ENCODE assay signal across 10 mouse cellular contexts in the genomic region with DNA sequence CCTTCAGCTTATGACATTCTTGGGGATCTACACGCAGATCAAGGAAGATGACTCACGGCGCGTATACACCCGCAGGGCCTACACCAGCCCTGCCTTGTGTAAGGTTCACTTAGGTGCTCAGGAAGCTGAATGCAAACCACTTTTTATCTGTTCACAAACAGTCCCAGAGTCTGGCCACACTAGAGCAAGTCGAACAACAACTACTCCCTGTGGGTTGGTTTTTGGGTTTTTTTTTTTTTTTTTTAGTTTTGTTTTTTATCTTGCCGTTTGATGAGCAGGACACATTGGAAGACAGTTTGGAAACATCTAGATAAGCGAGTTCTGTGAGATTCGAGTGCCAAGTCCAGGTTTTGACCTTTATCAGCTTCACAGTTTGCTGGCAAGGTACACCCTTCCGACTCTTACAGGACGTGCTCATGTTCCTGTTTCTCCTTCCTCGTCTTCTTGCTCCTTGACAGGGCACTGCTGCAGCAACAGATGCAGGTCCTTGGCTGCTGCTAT. TPM values are rescaled to one million over a fixed set of nuclear protein-coding genes. Genes with fewer than 3 reads are reported as not detected.
DNase-seq lines count a peak whose midpoint lies in the region; ATAC-seq and TF ChIP-seq lines count a peak whose summit lies in the region.
"Had no signal": no experiment of that assay in that cellular context is flagged by ENCODE, and none has a peak within 500 bp of the region (broad histone marks: within the 10 kb centered on the region; RNA-seq: fewer than 3 reads in every experiment).

No protein-coding gene starts in this region.

- H3K79me2 ChIP-seq in liver, adult 2 months (ENCODE audit: control insufficient read depth, insufficient read depth, low read length): peaks cover 10% of the 10 kb centered on the region; the same call in 1 of the 2 replicates

- H3K27ac ChIP-seq in embryonic facial prominence, embryonic 14.5 days (replicated peaks; ENCODE audit: low read depth, low read length): no peak overlapping the region
- H3K27ac ChIP-seq in embryonic facial prominence, embryonic 10.5 days (replicated peaks): no peak overlapping the region
- peak overlapping the region; percentile 61 for H3K27ac ChIP-seq in liver, adult 2 months (replicated peaks; ENCODE audit: insufficient read depth, low read depth, low read length)
- no peak overlapping the region for H3K27ac ChIP-seq in midbrain, embryonic 10.5 days (replicated peaks)
- H3K27ac ChIP-seq: neural tube, embryonic 12.5 days had no signal

- H3K9ac ChIP-seq in embryonic facial prominence, embryonic 14.5 days (ENCODE audit: low read depth, low read length): no peak overlapping the region
- 0 out of 2 replicates have a peak overlapping the region, but pooled peaks have one; percentile 14 for H3K9ac ChIP-seq in liver, adult 2 months (ENCODE audit: low read depth, low read length)
- H3K9ac ChIP-seq: neural tube, embryonic 12.5 days had no signal

- DNase-seq in embryonic facial prominence, embryonic 14.5 days (ENCODE audit: low spot score): peak; percentile 59
- DNase-seq in embryonic facial prominence, embryonic 10.5 days (ENCODE audit: low spot score): no peak
- peak; percentile 96 for DNase-seq in liver, adult 2 months (ENCODE audit: extremely low read depth, low read depth, low spot score)
- DNase-seq in splenic B cell, adult 2 months (ENCODE audit: low read depth, low spot score): peak; percentile 51
- no peak for DNase-seq in left cerebral cortex, adult 11 months (ENCODE audit: low spot score)
- DNase-seq in midbrain, embryonic 10.5 days (ENCODE audit: low spot score): no peak
- no peak for DNase-seq in lung, postnatal 25 days (ENCODE audit: low spot score)
- DNase-seq: kidney, postnatal 4 days had no signal

- H3K36me3 ChIP-seq in embryonic facial prominence, embryonic 14.5 days (ENCODE audit: control insufficient read depth, insufficient read depth, low read length): no peaks in the 10 kb centered on the region
- H3K36me3 ChIP-seq in embryonic facial prominence, embryonic 10.5 days (replicated peaks): no peaks in the 10 kb centered on the region
- H3K36me3 ChIP-seq in liver, adult 2 months (ENCODE audit: control insufficient read depth, insufficient read depth, low read length): peaks cover 11% of the 10 kb centered on the region
- H3K36me3 ChIP-seq in splenic B cell, adult 2 months (ENCODE audit: control insufficient read depth, insufficient read depth, low read length, poor library complexity, severe bottlenecking): no peaks in the 10 kb centered on the region
- no peaks in the 10 kb centered on the region for H3K36me3 ChIP-seq in midbrain, embryonic 10.5 days
- H3K36me3 ChIP-seq: neural tube, embryonic 12.5 days had no signal

- H3K4me2 ChIP-seq in embryonic facial prominence, embryonic 14.5 days (ENCODE audit: low read depth, low read length): no peak overlapping the region
- H3K4me2 ChIP-seq: neural tube, embryonic 12.5 days had no signal

- no peak overlapping the region for H3K4me3 ChIP-seq in embryonic facial prominence, embryonic 14.5 days (ENCODE audit: low read depth, low read length)
- no peak overlapping the region for H3K4me3 ChIP-seq in embryonic facial prominence, embryonic 10.5 days
- peak overlapping the region; percentile 1; the same call in 1 of the 2 replicates for H3K4me3 ChIP-seq in liver, adult 2 months (ENCODE audit: insufficient read depth, low read depth, low read length)
- no peak overlapping the region for H3K4me3 ChIP-seq in midbrain, embryonic 10.5 days
- H3K4me3 ChIP-seq: neural tube, embryonic 12.5 days had no signal

- no peak for TF ChIP-seq POLR2A in liver, adult 2 months (IDR thresholded peaks at IDR 0.05; ENCODE audit: extremely low read depth, insufficient read depth, low read length)

- no peak for ATAC-seq in embryonic facial prominence, embryonic 14.5 days (ENCODE audit: low read depth)
- ATAC-seq in activated CD4-positive, CD25-positive, alpha-beta regulatory T cell, adult 4 months: peak; percentile 60

- no peak for TF ChIP-seq CTCF in liver, adult 2 months (IDR thresholded peaks at IDR 0.05; ENCODE audit: low read depth, low read length)

- no peaks in the 10 kb centered on the region for H3K9me3 ChIP-seq in embryonic facial prominence, embryonic 14.5 days (ENCODE audit: control insufficient read depth, low read length)
- H3K9me3 ChIP-seq in embryonic facial prominence, embryonic 10.5 days: no peaks in the 10 kb centered on the region
- no peaks in the 10 kb centered on the region for H3K9me3 ChIP-seq in midbrain, embryonic 10.5 days (replicated peaks)
- H3K9me3 ChIP-seq: neural tube, embryonic 12.5 days had no signal

- 82% methylated on average over 12 of the region's 12 CpGs for WGBS in embryonic facial prominence, embryonic 14.5 days
- WGBS in embryonic facial prominence, embryonic 10.5 days: 93% methylated on average over 12 of the region's 12 CpGs
- WGBS in liver, adult 2 months: 17% methylated on average over 12 of the region's 12 CpGs
- 91% methylated on average over 12 of the region's 12 CpGs for WGBS in midbrain, embryonic 10.5 days

- no peaks in the 10 kb centered on the region for H3K27me3 ChIP-seq in embryonic facial prominence, embryonic 14.5 days (replicated peaks; ENCODE audit: control insufficient read depth, insufficient read depth, low read length)
- H3K27me3 ChIP-seq in embryonic facial prominence, embryonic 10.5 days (replicated peaks; ENCODE audit: low read depth, poor library complexity, severe bottlenecking): no peaks in the 10 kb centered on the region
- H3K27me3 ChIP-seq in liver, adult 2 months (ENCODE audit: control insufficient read depth, insufficient read depth, low read length): no peaks in the 10 kb centered on the region
- no peaks in the 10 kb centered on the region for H3K27me3 ChIP-seq in splenic B cell, adult 2 months (ENCODE audit: control insufficient read depth, insufficient read depth, low read length, poor library complexity, severe bottlenecking)
- H3K27me3 ChIP-seq in midbrain, embryonic 10.5 days (ENCODE audit: low read depth, poor library complexity, severe bottlenecking): no peaks in the 10 kb centered on the region
- H3K27me3 ChIP-seq: neural tube, embryonic 12.5 days had no signal

- H3K4me1 ChIP-seq in embryonic facial prominence, embryonic 14.5 days (ENCODE audit: control insufficient read depth, insufficient read depth, low read length): no peaks in the 10 kb centered on the region
- H3K4me1 ChIP-seq in embryonic facial prominence, embryonic 10.5 days: no peaks in the 10 kb centered on the region
- H3K4me1 ChIP-seq in liver, adult 2 months (ENCODE audit: control insufficient read depth, insufficient read depth, low read length): peaks cover 10% of the 10 kb centered on the region
- H3K4me1 ChIP-seq in midbrain, embryonic 10.5 days: no peaks in the 10 kb centered on the region
- H3K4me1 ChIP-seq: neural tube, embryonic 12.5 days had no signal

RNA-seq across cellular contexts. Expression of gene Dpp4, which starts 21.0 kb away (rescaled TPM):
- polyA plus RNA-seq in embryonic facial prominence, embryonic 14.5 days (2014; fragmentation: Nextera tagmentation; extraction: Ambion mirVana): 9.0 and 9.7 TPM in 2 replicates
- polyA plus RNA-seq in embryonic facial prominence, embryonic 10.5 days (2016; fragmentation: Nextera tagmentation; extraction: Ambion mirVana): 0.25 and 0.54 TPM in 2 replicates
- 100 to 1,000 TPM in 1 of 2 experiments, 10 to 100 TPM in 1; 89.9 to 107 TPM for polyA plus RNA-seq in activated CD4-positive, CD25-positive, alpha-beta regulatory T cell, adult 4 months (2017; shearing (Covaris generic))
- 122 and 132 TPM in 2 replicates for total RNA-seq in liver, adult 2 months (2014; rRNA removed)
- polyA plus RNA-seq in liver, adult 2 months (2012; rRNA removed): 27.5 and 31.0 TPM in 2 replicates
- 0.25 and 0.78 TPM in 2 replicates for polyA plus RNA-seq in midbrain, embryonic 10.5 days (2016; fragmentation: Nextera tagmentation; extraction: Ambion mirVana)

Comparison
In these comparisons a context has a peak if more than half of its experiments do, and no peak if none do; other contexts are left out.
1. DNase-seq: peak in embryonic facial prominence, embryonic 14.5 days (single experiment), liver, adult 2 months (single experiment) and splenic B cell, adult 2 months (single experiment); none in embryonic facial prominence, embryonic 10.5 days (single experiment), left cerebral cortex, adult 11 months (single experiment), midbrain, embryonic 10.5 days (single experiment) and lung, postnatal 25 days (single experiment).